Mouse (Mus musculus): ENCODE measurements around the gene Mxi1.

DNA sequence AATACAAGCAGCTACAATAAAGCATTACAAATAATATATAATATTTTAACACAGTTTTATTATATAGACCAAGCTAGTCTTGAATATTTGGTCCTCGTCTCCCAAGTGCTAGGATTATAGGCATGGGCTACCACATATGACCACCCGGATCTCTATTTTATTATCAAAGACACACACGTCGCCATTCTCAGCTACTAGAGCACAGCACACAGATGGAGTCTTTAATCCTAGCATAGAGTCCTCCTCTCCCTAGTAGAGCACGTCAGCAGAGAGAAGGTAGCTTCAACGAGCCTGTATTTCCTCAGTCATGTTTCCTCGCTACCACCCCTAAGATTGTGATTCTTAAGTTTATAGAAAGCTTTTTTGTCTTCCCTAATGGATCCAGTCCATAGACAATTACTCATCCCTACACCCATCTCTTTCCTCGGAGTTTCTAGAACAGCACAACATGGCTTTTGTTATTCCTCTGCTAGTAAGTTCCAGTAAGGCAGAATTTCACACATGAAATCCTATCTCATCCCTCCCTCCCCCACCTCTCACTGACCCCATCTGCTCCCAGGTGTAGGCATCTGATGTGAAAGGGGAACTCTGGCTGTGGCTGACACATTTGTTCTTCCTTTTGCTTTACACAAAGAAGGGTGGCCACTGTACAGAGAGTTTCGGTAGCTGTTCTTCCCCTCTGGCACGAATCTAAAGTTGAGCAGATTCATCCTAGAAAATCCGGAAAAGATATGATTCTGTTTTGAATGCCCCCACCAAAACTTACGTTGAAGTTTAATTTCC is 87.3 kb downstream of the Mxi1 start:
- TF ChIP-seq CTCF (IDR thresholded peaks at IDR 0.05; ENCODE audit: insufficient read depth, low read length) (no peak), POLR2A (IDR thresholded peaks at IDR 0.05; ENCODE audit: borderline replicate concordance, extremely low read depth, low read depth, low read length) (no peak)

Data from lung, adult 2 months (tissue).